Mouse (Mus musculus) embryonic stem cell, embryonic (primary cell): Measurements from ENCODE around the gene Art3.

Experiments used
- CTCF ChIA-PET, 4 experiments: fragments of 300-600 bp in 2 of 4; fragments of 350-600 bp in 2 of 4; sonication (Branson Sonifier 250); formaldehyde crosslinking; loops; one replicate each; lab custom pipeline; 2022; ENCODE audit warnings: inconsistent platforms in 2 of 4; lab: Charles Lee
- POLR2A ChIA-PET, 4 experiments: fragments of 300-600 bp in 2 of 4; fragments of 350-600 bp in 2 of 4; sonication (Branson Sonifier 250); formaldehyde crosslinking; loops; one replicate each; lab custom pipeline; 2022; ENCODE audit warnings: antibody characterized with exemption in 4 of 4, inconsistent platforms in 1 of 4; lab: Charles Lee

Gene Art3

DNA sequence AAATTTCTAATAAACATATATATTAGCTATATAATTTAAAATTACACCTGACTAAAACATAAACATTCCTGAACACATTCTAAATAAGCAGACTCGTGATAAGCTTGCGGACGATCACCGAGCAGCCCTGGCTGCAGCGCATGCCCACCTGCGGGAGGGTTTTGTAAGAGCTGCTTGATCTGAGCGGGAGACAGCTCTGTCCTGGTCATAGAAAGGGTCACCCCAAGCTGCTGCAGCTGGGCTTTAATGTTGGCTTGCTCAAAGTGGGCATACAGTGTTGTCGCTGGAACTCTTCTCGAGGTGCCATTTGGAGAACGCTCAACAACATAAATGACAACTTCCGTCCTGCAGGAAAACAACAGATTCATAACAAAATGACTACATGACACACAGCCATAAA lies 92.5 kb downstream of the Art3 start:
- ChIA-PET POLR2A (interaction anchor here in 2 of 4 experiments (0.7 to 1.1 kb wide), 5 partner anchors 15 to 132 kb away, joined by 3 to 7 read pairs (median 3); no protein-coding TSS in a partner anchor), CTCF (interaction anchor here in 2 of 4 experiments (0.7 kb wide), 2 partner anchors 15 to 289 kb away, joined by 3 to 6 read pairs; no protein-coding TSS in a partner anchor)

DNA sequence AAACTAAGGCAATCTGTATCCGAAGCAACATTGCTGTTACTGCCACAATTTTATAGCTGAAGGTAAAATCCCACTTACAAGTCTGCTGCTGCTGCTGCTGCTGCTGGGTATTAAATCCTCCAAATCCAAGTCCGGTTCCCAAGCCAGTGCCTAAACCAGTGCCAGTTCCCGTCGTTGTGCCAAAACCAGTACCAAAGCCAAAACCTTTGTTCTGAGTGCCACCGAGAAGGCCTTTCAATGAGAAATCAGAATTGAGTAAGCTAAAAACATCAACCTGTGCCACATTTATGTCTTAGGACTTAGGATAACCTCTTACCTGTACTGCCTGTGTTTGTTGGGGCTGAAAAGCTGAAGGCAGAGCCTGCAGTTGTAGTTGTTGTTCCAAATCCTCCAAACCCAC lies 99.1 kb downstream of the Art3 start:
- CTCF ChIA-PET: interaction anchor here in 2 of 4 experiments (0.5 to 1.2 kb wide), 2 partner anchors 33 to 108 kb away, joined by 3 to 25 read pairs; no protein-coding TSS in a partner anchor
- POLR2A ChIA-PET: interaction anchor here in 3 of 4 experiments (0.6 to 1.5 kb wide), 9 partner anchors 10 to 471 kb away, joined by 3 to 4 read pairs (median 3); no protein-coding TSS in a partner anchor

DNA sequence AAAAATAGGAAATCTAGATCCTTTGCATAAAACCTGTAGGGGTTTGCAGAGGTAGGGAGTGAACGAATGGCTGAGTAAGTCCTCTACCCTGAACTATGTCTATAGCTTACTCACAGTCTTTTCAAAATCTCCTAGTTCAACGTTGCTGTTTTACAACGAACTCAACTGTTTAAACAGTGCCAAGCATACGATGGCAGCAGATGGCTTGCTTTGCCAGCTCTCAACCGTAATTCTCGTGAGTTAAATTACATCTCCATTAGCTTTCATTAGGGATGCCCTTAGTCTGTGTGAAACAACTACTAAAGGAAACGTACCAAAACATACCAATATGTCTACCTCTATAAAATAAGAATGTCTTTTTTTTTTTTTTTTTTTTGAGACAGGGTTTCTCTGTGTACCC lies 100.0 kb downstream of the Art3 start:
- ChIA-PET CTCF (interaction anchor here in 2 of 4 experiments (0.7 to 1.2 kb wide), 2 partner anchors 34 to 68 kb away, joined by 3 to 11 read pairs; no protein-coding TSS in a partner anchor), POLR2A (interaction anchor here in 2 of 4 experiments (0.6 to 1.1 kb wide), 5 partner anchors 12 to 69 kb away, joined by 3 to 4 read pairs (median 3); no protein-coding TSS in a partner anchor)

DNA sequence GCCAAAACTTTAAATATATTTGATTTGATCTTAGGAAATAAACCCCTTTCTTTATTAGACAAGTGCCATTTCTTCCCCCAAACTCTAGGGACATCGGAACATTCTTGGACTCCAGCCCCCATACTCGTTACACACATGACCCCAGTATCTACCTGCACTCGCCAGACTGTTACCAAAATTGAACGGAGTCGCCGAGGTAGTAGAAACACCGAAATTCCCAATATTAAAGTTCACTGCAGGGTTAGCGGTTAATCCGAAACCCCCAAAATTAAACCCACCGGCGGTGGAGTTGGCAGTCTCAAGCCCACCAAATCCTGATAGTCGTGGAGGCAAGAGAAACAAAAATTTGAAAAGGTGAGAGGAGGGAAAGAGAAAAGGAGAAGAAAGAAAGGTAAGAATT lies 102.4 kb downstream of the Art3 start:
- POLR2A ChIA-PET: no interaction called here
- CTCF ChIA-PET: no interaction called here

DNA sequence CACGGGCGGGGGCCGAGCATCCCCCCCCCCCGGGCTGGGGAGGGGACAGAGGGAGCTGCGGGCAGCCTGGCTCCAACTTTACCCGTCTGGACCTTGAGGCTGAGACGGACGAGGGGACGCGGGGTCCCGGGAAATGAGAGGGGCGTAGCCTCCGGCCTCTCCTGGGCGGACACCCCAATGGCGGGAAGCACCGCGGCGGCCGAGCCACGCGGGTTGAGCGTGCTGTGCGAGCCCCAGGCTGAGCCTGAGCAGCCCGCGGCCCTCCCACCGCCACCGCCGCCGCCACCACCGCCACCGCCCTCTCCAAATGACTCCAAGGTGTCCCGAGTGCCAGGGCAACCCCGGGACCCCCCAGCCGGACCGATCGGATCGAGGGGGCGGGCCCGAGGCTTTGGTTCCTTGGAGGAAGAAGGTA lies 103.0 kb downstream of the Art3 start:
- CTCF ChIA-PET: no interaction called here
- POLR2A ChIA-PET: interaction anchor here in 1 of 4 experiments (0.6 to 1.6 kb wide), 2 partner anchors 9 kb away, joined by 3 to 4 read pairs; no protein-coding TSS in a partner anchor

DNA sequence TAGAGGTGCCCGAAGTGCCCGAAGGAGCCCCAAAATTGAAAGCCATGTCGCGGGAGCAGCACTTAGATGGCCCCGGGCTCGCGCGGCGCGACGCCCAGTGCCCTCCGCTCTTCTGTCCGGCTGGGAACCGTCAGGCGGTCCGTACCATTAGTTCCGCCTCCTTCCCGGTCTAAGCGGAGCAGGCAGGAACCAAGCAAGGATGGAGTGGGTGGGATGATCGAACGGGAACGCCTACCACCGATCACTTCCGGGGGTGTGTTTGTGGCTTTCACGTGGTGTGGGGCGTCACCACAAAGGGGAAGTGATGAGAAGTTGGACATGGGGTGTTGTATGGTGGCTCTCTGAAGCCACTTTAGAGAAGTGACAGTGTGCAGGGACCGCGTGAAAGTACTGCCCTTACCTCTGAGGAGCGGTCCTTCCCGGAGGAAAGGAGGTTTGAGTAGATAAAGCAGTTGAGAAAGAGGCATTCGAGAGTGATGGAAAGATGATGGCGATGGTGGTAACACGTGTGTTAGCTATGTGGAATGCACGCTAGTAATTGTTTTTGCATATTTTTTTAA lies 103.5 kb downstream of the Art3 start, which contains the start of gene Nup54:
Gene Nup54, minus strand, starts transcription at position 195 of the 560 bp plus-strand sequence.
- ChIA-PET POLR2A (interaction anchor here in 1 of 4 experiments (0.6 to 1.8 kb wide), 4 partner anchors 9 to 65 kb away, joined by 3 to 4 read pairs (median 4); no protein-coding TSS in a partner anchor), CTCF (no interaction called here)

DNA sequence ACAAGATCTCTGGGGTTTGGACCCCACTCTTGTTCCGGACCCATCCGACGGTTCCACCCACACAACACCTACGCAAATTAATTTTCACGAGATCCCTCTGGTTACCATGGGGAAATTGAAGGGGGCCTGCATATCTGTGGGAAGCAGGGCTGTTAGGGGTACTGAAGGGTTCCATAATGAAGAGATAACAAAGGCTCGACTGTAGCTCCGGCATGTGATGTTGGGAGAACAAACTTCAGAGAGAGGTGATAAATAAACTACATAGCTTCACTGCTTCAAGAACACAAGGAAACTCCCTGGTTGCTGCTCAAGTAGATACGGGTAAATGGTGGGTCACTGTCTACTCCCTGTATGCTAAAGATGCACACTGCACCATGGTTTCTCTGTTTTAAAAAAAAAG lies 106.9 kb downstream of the Art3 start:
- CTCF ChIA-PET: interaction anchor here in 1 of 4 experiments (0.7 kb wide), 1 partner anchor 66 kb away, joined by 3 read pairs; no protein-coding TSS in a partner anchor
- POLR2A ChIA-PET: interaction anchor here in 1 of 4 experiments (0.6 kb wide), 1 partner anchor 66 kb away, joined by 3 read pairs; no protein-coding TSS in a partner anchor

DNA sequence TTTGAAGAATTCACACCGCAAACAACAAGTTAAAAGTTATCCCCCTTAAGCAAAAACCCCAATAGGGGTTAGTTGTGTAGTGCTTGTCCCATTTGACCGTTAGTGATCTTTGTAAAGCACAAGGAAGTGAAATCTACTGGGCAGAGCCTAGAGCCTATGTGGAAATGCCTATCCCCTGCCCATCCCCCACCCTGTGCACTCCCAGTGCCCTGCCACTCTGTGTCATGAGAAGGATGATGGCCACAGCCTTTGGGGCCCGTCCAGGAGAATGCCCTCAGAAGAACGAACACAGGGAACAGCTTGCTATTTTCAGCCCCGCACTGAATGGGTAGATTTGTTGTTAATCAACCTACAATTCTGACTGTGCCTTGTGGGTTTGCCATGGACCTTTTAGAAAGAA lies 109.9 kb downstream of the Art3 start:
- CTCF ChIA-PET: no interaction called here
- POLR2A ChIA-PET: interaction anchor here in 1 of 4 experiments (0.7 kb wide), 1 partner anchor 63 kb away, joined by 5 read pairs; no protein-coding TSS in a partner anchor

DNA sequence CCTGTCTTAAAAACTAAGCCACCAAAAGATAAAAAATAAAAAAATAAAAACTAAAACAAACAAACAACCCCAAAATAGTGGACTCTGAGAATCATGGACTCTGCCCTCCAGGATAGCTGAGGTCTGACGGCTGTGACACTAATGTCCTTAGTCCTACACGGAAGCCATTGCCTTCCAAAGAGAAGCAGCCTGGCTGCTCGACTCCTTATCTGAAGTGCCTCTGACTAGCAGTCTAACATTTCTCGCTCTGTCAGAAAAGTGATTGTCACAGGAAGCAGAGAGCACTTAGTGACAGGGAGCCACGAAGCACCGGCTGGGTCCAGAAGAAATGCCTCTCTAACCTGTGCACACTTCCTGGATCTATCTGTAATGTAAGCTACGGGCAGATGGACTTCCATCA lies 111.3 kb downstream of the Art3 start:
- POLR2A ChIA-PET: interaction anchor here in 1 of 4 experiments (0.5 to 1.7 kb wide), 2 partner anchors 8 to 11 kb away, joined by 3 to 4 read pairs; partner anchors contain the start of gene Nup54
- CTCF ChIA-PET: no interaction called here

DNA sequence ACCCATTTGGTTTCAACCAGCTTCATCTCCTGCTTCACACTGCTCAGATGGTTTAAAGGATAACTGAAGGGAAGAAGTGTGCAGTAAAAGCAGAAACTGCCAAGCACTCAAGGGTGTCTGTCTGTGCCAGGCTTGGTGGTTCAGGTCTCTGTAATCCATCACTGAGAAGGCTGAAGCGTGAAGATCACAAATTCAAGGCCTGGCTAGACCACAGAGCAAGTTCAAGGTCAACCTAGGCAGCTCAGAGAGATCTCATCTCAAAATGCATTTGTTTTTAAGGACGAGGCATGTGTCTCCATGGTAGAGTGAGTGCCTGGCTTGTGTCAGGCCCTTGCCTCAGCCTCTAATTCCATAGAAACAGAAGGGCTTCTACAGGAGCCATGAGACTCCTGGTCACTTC lies 113.4 kb downstream of the Art3 start:
- ChIA-PET CTCF (no interaction called here), POLR2A (no interaction called here)

DNA sequence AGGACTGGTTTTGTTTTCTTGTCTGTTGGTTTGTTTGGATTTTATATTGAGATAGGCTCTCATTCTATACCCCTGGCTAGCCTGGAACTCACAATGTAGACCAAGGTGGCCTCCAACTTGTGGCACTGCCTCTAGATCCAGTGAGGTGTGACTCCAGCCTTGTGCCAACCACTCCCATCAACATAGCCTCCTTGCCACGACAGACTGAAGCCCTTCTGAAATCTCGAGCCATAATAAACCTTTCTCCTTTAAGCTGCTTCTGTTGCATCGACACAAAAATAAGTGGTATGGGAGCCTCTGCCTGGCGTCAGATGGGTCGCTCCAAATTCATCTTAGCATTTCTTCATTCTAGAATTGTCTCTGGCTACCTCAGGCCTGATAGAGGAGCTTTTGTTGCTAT lies 115.1 kb downstream of the Art3 start:
- ChIA-PET CTCF (no interaction called here), POLR2A (interaction anchor here in 1 of 4 experiments (0.6 kb wide), 1 partner anchor 27 kb away, joined by 3 read pairs; no protein-coding TSS in a partner anchor)

DNA sequence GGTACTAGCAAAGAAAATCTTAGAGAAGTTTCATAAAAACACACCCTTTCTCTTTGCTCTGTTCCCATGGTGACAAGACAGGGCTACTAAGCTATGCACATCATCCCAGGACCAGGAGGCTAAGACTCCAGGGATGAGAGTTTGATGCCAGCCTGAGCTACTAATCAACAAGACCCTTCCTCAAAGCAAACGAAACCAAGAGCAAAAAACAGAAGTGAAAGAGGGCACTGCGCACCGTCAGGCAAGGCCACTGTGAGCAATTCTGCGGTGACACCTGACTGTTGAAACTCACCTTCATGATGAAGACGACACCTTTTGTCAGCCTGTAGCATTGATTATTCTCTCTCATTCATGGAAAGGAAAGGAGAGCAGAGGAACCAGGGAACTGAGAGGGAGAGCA lies 121.2 kb downstream of the Art3 start:
- ChIA-PET POLR2A (interaction anchor here in 2 of 4 experiments (0.5 to 0.7 kb wide), 2 partner anchors 32 to 360 kb away, joined by 3 read pairs; no protein-coding TSS in a partner anchor), CTCF (interaction anchor here in 1 of 4 experiments (0.5 kb wide), 1 partner anchor 246 kb away, joined by 5 read pairs; no protein-coding TSS in a partner anchor)

DNA sequence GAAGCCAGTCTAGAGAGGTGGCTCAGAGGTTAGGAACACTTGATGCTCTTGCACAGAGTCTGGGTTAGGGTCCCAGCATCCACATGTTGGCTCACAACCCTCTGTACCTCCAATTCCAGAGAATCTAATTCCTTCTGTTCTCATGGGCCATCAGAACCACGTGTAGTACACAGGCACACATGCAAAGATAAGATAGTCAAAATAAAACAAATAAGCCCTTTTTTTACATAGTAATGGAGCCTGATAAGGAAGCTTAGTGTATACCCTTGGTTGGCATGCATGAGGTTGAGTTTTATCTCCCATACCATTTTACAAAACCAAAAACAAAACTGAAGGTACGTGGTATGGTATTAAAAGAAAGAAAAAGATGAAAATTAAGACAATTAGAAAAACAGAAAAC lies 125.8 kb downstream of the Art3 start:
- ChIA-PET POLR2A (interaction anchor here in 1 of 4 experiments (0.5 to 1.2 kb wide), 2 partner anchors 51 to 90 kb away, joined by 4 read pairs; no protein-coding TSS in a partner anchor), CTCF (interaction anchor here in 1 of 4 experiments (0.7 kb wide), 1 partner anchor 248 kb away, joined by 3 read pairs; no protein-coding TSS in a partner anchor)

DNA sequence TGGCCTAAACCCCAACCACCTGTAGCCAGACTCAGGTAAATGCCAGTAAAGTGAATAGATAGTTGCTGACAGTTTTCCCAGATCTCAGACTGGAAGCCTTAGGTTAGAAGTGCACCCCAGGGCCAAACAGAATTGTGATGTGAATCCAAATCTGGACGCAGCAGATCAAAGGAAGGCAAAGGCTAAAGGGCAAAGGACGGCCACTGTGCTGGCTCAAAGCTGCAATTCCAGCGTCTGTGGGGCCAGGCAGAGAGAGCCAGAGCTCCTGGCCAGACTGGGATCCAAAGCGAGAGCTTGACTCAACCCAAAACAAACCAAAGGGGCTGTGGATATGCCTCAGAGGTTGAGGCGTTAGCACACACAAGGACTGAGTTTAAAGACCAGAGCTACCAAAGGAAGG lies 127.1 kb downstream of the Art3 start:
- CTCF ChIA-PET: interaction anchor here in 1 of 4 experiments (0.6 kb wide), 1 partner anchor 270 kb away, joined by 3 read pairs; no protein-coding TSS in a partner anchor
- POLR2A ChIA-PET: no interaction called here

DNA sequence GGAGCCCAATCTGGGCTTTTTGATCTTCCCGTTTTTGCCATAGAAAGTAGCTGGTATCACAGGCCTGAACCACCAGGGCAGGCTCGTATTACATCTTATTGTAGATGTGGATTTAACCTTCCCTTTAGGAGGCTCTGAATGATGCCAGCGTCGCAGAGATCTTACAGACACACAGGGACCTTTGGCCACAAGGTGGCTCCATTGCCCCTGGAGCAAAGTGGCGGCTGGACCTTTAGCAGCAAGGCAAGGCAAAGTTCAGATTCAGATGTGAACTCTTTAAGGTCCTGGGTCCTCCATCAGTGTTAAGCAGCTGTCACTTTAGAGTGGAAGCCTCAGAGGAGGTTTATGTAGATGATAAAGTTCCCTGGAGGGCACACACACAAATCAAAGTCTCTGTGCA lies 129.7 kb downstream of the Art3 start:
- POLR2A ChIA-PET: interaction anchor here in 2 of 4 experiments (0.6 to 1.5 kb wide), 7 partner anchors 9 to 75 kb away, joined by 3 to 5 read pairs (median 4); partner anchors contain the start of gene Scarb2 (in 1 of the 2)
- CTCF ChIA-PET: interaction anchor here in 3 of 4 experiments (0.6 to 1.8 kb wide), 17 partner anchors 23 to 1961 kb away, joined by 3 to 10 read pairs (median 4); partner anchors contain the start of genes Scarb2 (in 3 of the 3) and Fam47e (in 1 of the 3)
